Mouse (Mus musculus): ENCODE measurements around the gene Gm49630. TPM values are rescaled to one million over a fixed set of nuclear protein-coding genes. Genes with fewer than 3 reads are reported as not detected.

Gm49630 gene
- polyA plus RNA-seq, 1 experiment from 2014 or later, result not detected

Other genes starting within 250 kb of the Gm49630 start
- gene Rps6ka2, start 201.9 kb downstream of the Gm49630 start, polyA plus RNA-seq (2016; fragmentation: Nextera tagmentation; extraction: Ambion mirVana), result 27.2 and 27.7 TPM in 2 replicates
- not detected in 2 replicates for gene Tcp10a, start 47.3 kb downstream of the Gm49630 start, polyA plus RNA-seq (2016; fragmentation: Nextera tagmentation; extraction: Ambion mirVana)
- gene Ttll2, start 19.3 kb downstream of the Gm49630 start, polyA plus RNA-seq (2016; fragmentation: Nextera tagmentation; extraction: Ambion mirVana), result not detected in 2 replicates
- not detected in 2 replicates for gene Unc93a2, start 13.5 kb upstream of the Gm49630 start, polyA plus RNA-seq (2016; fragmentation: Nextera tagmentation; extraction: Ambion mirVana)